Mouse (Mus musculus) cerebellum, adult 2 months (tissue): ENCODE measurements at regions not wholly inside any gene's neighbourhood (a gene's known extent, or its start where the extent isn't known, plus 50 kb on each side); places are given as distances from the start of the nearest gene placed in this dataset.

Source experiments
- CTCF ChIP-seq: fragments of 200-500 bp; IDR thresholded peaks from 2 replicates; pipeline ENCODE4 v1.5.1; 2011; ENCODE audit warnings: low read depth, mild to moderate bottlenecking, control low read depth, low read length, moderate library complexity, borderline replicate concordance; ENCODE audit not compliant: insufficient read depth
- POLR2A ChIP-seq: fragments of 200-500 bp; IDR thresholded peaks from 2 replicates; pipeline ENCODE4 v1.6.1; 2011; ENCODE audit warnings: low read length, control low read depth, borderline replicate concordance; ENCODE audit not compliant: insufficient read depth

- TF ChIP-seq POLR2A, result no peak
- TF ChIP-seq CTCF, result no peak
Observed at GRCm38 (mm10) chr9:13988901-13989300, 161.4 kb downstream of the Fam76b start.
